Mouse (Mus musculus) MN1 (cell line): ENCODE results near the gene Psmb7.

Experiments
- DNase-seq: peaks from one replicate; pipeline ENCODE4 v3.0.0-alpha.2; 2016; ENCODE audit warnings: low spot score

The Psmb7 gene

GRCm38 (mm10) chr2:38643625-38644427 lies at the start of gene Psmb7:
Gene Psmb7 (minus strand): TSS chr2:38644087.
- peak; percentile 97 for DNase-seq

DNA sequence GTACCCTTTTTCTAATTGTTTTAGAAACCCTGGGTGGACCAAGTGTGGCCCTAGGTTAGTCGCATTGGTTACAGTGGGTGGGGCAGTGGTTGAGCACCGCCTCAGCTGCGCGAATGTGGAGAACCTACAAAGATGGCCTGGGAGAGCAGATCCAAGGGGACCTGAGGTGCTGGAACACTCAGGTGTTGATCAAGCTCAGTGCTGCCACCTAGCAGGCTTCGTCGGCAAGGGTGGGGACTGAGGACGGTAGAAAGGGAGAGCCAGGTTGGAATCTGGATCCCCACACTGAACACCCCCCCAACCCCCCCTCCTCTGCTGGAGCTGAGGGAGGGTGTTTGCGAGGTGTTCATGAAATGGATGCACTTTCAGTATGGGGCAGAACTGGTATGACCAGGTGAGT lies 47.7 kb upstream of the Psmb7 start:
- DNase-seq = peak; percentile 49

- DNase-seq = no peak
These were observed 46.0 kb upstream of the Psmb7 start for GRCm38 (mm10) chr2:38689881-38690280.

- DNase-seq = peak; percentile 56
These were observed 45.1 kb upstream of the Psmb7 start for GRCm38 (mm10) chr2:38688791-38689520.

- no peak for DNase-seq
These were observed 41.9 kb upstream of the Psmb7 start for GRCm38 (mm10) chr2:38685746-38686145.

DNA sequence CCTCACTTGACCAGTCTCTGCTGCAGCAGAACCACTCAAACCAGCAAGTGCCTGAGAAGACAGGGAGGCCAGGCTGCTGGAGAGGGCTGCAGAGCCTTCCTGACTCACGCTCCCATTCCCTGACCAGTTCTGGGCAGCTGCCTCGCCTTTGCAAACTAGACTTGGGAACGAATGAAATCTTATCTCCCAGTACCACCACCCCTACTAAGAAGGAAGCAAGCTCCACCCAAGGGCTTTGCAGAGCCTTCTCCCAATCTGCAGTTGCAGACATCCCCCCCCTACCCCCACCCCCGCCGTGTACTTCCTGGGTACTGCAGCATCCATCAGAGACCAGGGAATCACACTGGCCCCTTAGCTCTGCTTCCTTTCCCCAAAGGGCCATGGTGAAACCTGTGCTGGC lies 39.2 kb upstream of the Psmb7 start:
- no peak for DNase-seq

- DNase-seq = no peak
These were observed 38.3 kb upstream of the Psmb7 start for GRCm38 (mm10) chr2:38682209-38682608.

GRCm38 (mm10) chr2:38678947-38679346 lies 35.1 kb upstream of the Psmb7 start:
- DNase-seq = no peak

GRCm38 (mm10) chr2:38675366-38675969 lies 31.6 kb upstream of the Psmb7 start:
- DNase-seq = no peak

DNA sequence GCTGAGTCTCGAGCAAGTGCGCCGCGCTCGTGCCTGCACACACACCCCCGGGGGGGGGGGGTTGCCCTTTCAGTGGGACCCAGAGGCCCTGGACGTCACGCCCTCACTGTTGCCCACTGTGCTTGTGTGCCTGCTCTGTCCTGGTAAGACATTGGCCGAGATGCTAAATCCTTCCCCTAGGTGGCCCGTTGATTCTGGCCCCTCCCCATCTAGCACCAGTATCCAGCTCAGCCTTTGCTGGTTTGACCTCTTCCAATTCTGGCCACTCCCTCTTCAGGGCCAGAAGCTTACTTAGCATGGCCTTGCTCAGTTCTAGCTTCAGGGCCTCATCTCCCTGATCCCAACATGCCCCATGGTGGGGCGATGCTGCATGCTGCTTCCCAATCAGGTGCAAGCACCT lies 28.6 kb upstream of the Psmb7 start:
- no peak for DNase-seq

DNA sequence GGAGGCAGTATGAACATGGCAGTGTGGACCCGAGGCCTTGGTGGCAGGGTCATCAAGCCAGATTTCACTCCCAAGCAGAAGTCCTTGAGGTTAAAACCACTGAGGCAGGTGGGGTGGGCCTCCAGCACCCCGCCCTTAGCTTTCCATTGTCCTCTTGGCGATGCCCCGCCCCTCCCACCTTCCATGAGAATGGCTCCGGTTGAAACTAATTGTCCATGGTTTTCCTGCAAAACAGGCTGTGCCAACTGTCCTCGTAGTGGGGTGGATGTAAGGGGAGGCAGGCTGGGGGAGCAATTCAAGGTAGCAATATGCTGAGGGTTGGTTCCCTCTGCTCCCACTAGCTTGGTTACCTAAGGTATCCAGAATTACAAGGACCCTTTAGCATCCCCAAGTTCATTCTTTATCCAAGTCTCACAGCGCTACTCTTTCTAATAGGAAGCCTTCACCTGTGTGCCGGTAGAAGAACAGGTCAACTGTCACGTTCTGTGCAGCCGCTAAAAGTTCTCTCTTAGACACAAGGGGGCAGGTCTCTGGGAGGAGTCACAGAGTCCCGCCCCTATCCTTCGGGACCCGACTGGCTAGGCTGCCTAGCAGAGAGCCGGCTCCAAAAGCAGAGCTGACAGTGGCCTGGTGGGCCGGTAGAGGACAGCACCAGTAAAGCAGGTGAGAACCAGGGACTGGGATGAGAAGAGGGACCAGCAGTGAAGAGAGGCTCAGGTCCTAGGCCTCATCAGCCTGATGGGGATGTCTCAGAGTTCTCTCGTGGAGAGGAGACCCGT lies 25.1 kb upstream of the Psmb7 start:
- peak; percentile 43 for DNase-seq

DNA sequence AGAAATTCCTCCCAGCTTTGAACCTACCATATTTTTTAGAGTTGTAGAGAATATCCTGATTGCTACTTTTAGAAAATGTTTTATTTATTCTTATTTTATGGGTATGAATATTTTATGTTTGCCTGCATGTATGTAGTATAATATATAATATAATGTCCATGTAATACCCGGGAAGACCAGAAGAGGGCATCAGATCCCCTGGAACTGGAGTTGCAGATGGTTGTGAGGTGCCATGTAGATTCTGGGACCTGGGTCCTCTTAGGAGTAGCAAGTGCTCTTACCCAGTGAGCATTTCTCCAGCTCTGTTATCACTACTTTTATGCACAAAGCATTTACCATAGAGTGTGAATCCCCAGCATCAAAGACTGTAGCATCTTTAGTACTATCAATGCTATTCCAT lies 17.5 kb upstream of the Psmb7 start:
- DNase-seq = no peak

DNA sequence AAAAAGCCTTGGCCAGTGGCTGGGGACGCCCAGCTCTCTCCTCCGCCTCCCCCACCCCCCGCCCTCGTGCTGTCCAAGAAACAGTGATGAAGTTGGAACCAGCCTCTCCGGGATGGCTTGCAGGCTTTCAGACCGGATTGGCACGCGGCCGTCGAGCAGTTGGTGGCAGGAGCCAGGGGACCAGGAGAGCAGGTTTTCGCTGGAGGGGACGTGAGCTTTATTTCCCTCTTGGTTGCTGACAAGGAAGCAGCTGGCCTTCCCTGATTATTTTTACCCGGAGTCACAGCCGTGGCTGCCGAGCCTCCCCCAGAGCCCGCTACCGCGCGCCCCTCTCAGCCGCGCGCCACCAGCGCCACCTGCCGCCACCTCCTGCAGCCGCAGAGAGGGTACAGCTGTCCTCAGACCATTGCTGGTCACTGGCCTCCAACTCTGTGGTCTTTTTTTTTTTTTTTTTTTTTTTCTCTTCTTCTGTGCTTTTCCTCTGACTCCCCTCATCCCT lies 14.5 kb upstream of the Psmb7 start:
- peak; percentile 90 for DNase-seq

DNA sequence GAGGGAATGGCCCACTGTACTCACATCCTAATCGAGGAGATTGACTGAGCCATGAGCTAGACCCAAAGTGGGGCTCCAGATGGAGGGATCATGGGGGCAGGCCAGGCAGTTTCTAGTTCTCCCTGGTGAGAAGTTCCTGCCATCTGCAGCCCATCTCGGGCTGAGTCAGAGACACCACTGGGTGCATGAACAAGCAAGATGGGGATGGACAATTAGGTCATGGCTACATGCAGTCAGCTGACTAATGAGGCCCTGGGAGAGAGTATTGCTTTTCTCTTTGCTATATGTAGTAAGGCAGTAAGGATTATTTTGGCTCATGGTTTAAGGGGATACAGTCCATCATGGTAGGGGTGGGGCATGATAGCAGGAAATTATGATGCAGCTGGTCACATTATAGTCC lies 9.8 kb upstream of the Psmb7 start:
- peak; percentile 36 for DNase-seq

DNA sequence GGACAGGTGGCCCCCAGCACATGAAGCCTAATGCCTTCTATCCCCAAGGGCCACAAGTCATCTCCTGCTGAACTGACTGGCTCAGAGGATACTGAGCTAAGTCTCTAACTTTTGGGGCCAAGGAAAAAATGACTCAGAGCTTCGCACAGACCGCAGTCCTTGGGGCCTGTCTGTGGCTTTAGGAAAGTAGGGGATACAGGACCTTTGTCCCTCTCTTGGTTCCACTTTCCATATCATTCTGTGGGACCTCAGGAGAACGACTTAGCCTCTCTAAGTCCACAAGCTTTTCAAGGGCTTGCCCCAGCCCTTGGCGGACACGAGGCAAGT lies 9.4 kb upstream of the Psmb7 start:
- no peak for DNase-seq

- DNase-seq = peak; percentile 67
These were observed 8.8 kb upstream of the Psmb7 start for GRCm38 (mm10) chr2:38652565-38653292.

DNA sequence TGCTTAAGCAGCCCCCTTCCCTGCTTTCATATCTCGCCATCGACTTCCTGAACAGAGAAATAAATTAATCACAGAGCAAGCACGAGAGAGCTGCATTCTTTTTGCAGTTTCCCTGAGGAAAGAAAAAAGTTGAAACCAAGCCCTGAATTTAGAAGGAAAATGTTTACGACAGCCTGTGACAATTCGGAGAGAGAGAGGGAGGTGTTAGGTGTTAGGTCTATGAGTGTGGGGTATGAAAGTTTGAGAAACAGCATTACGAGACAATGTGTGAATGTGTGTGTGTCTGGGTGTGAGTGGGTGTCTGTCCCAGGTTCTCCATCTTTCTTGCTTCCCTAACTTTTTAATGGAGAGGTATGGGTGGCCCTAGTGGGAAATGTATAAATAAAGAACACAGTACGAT lies 8.2 kb upstream of the Psmb7 start:
- no peak for DNase-seq

DNA sequence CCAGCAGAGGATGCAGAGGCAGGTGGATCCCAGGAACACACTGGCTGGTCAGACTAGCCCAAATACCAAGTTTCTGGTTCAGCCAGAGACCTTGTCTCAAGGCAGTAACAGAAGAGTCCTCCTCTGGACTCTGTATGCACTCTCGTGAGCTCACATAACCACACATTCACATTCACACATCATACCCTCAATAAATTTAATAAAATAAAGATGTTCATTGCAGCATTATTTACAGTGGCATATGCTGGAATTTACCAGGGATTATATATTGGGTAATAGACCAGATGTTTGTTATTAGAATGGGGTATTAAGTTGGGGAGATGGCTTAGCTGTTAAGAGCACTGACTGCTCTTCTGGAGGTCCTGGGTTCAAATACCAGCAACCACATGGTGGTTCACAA lies 6.5 kb upstream of the Psmb7 start:
- no peak for DNase-seq

DNA sequence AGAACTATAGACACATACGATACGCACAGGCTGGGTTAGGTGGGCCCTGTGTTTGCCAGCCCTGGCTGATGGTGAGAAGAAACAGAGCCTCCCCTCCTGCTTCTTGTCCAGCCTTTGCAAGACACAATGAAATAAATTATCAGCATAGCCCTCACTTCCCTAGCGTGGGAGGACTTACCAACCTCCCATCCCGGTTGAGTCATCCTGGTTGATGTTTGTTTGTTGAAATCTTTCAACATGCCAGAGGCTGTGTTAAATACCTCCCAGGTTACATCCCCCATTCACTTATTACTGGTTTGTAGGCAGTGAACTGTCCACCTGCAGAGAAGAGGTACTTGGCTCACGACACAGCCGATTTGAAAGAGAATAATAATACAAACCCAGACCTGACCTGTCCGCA lies 3.8 kb upstream of the Psmb7 start:
- DNase-seq = peak; percentile 76

DNA sequence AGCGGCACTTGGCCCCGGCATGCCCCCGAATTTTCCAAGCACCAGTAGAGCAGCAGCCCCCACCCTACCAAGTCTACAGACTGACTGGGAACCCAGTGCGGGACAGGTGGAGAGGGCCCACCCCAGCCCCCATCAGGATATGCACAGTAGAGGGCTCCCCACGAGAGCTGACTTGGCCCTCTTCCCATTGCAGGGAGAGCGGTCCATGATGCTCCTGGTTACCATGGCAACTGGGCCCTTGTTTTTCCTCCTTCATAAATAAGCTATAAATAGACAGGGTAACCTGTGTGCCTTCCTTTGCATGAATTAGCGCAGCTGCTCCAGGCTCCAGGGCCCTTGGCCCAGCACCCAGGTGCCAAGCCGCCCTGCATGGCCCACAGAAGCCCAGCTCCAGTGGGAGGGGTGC lies 3.3 kb upstream of the Psmb7 start:
- DNase-seq = peak; percentile 82

GRCm38 (mm10) chr2:38645936-38646335 lies 2.0 kb upstream of the Psmb7 start:
- peak; percentile 93 for DNase-seq

GRCm38 (mm10) chr2:38641761-38642160 lies 2.1 kb downstream of the Psmb7 start:
- DNase-seq = no peak
